Mouse (Mus musculus) gastrocnemius, adult 18-20 months (tissue): ENCODE data around the gene Actl7a. TPM values are rescaled to one million over a fixed set of nuclear protein-coding genes. Genes with fewer than 3 reads are reported as not detected.

ENCODE experiments used
- DNase-seq: peaks from one replicate; pipeline ENCODE4 v3.0.0; 2021; ENCODE audit warnings: low spot score
- long read RNA-seq, 2 experiments: library from polyadenylated mRNA; stranded (forward); transcript quantifications; one replicate each; pipeline ENCODE4 v2.0.0; 2021
- total RNA-seq, 2 experiments: library from RNA; stranded (reverse); gene quantifications; 2 replicates each; pipeline ENCODE4 v1.2.3; 2021

The Actl7a gene
- total RNA-seq = not detected
- long read RNA-seq, experiment 1 = 0 reads
- long read RNA-seq, experiment 2 = 0 reads

DNA sequence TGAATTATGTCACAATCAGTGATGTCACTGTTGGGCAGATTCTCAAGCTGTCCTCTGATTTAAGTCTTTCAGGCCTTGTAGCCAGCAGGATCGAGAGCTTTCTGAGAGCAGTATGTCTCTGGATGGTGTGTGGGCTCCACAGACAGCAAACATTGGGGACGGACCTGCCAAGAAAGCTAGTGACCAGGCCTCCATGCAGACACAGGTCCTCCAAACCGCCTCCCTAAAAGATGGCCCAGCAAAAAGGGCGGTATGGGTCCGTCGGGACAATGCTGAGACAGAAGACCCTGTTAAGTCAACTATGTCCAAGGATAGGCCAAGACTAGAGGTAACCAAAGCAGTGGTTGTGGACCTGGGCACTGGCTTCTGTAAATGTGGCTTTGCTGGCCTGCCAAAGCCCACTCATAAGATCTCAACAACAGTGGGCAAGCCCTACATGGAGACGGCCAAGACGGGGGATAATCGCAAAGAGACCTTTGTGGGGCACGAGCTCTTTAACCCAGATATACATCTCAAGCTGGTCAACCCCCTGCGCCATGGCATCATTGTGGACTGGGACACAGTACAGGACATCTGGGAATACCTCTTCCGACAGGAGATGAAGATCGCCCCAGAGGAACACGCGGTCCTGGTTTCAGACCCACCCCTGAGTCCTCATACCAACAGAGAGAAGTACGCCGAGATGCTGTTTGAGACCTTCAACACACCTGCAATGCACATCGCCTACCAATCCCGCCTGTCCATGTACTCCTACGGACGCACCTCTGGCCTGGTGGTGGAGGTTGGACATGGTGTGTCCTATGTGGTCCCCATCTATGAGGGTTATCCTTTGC is at the start of gene Actl7a:
Gene Actl7a, plus strand, starts transcription at position 51 of the 833 bp plus-strand sequence.
- no peak for DNase-seq

DNA sequence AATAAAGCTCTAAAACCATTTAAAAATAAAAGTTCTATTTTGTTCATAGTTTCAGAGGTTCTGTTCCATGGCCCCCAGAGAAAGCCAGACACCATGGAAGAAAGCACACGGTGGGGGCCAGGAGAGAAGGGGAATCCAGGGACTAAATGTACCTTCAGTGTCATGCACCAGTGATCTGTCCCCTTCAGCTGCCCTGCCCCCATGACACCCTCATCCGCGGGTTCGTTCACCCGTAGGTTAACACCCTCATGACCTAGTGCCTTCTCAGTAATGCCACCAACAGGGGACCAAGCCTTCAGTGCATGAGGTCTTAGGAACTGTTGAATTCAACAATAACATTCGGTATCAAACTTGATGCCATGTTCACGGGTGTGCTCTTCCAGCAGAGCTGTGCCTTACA is 46.8 kb upstream of the Actl7a start:
- no peak for DNase-seq

DNA sequence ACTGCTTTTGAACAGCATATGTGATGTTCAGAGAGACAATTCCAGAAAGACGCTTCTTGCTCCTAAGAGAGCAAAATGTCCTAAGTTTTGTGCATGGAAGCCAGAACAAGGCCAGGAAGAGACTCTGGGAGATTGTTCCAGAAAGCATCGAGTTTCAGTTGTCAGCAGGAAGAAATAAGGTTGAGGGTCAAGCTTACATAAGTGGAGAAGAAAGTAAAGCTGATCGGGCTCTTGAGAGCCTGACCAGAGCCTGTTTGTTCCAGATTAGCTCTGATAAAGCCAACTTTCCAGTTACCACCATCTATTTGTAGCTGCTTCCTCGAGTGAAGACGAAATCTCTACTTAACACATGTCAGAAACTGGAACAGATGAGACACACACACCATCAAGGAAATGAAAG is 44.5 kb upstream of the Actl7a start:
- DNase-seq = peak; percentile 20

DNA sequence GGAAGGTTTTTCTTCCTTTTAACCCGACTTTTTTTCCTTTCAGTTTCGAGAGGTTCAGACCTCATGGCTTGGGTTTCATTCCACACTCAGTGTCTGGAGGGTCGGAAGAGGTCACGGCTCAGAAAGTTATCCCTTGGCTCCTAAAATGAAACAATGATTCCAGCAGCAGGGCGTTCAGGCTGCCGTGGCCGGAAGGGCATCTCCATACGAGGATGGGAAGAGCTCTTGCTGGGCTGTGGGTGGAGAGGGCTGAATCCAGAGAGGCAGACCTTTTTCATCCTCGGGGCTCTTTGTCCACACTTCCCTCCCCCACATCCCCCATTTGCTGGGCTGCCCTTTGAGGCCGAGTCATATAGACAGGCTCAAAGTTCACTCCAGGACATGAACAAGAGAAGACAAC is 41.0 kb upstream of the Actl7a start:
- DNase-seq = peak; percentile 23

DNA sequence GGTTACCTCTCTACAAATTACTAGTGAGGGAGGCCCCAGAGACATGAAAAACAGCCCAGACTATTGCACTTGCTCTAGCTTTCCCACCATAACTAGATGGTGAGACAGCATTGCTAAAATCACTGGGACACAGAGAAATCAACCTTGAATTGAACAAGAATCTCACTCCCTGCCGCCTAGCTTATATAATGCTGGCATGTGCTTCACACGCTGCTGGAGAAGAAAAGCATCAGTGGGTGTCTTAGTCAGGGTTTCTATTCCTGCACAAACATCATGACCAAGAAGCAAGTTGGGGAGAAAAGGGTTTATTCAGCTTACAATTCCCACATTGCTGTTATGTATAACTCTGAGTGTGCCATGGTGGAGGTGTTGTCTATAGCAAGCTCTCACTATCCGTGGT is 30.1 kb upstream of the Actl7a start:
- DNase-seq = no peak

DNA sequence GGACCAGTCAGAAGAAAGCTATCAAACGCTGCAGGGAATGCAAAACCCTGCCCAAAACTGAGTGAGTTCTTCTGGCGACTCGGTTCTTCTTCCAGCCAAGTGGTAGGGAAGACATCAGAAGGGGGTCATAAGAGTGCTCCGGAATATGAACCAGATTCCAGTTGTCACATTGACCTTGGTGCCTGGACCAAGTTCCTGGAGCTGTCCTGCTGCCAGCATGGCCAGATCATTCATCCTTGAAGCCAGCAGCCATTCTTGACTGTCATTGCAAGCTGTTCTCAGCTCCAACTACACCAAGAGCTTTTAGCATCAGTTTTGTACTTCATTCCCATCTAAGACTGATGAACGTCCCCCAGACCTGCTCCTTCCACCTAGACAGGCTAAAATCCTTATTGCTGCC is 26.4 kb upstream of the Actl7a start:
- DNase-seq = no peak

DNA sequence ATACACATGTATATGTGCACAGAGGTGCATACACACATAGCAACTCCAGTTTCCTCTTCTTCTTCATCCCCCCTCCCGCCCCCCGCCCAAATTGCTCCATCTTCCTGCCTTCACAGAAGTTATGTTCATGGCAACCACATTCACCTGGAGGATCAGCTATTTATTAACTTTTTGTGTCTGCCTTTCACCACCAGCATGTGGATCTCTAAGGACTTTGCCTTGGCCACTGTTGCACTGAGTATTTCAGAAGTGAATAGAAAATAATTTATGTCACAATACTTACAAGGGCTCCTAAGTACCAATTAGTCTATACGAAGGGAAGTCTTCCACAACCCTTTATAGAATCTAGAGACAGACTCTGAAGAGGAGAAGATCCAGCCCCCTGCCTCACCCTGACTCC is 25.3 kb upstream of the Actl7a start:
- no peak for DNase-seq

DNA sequence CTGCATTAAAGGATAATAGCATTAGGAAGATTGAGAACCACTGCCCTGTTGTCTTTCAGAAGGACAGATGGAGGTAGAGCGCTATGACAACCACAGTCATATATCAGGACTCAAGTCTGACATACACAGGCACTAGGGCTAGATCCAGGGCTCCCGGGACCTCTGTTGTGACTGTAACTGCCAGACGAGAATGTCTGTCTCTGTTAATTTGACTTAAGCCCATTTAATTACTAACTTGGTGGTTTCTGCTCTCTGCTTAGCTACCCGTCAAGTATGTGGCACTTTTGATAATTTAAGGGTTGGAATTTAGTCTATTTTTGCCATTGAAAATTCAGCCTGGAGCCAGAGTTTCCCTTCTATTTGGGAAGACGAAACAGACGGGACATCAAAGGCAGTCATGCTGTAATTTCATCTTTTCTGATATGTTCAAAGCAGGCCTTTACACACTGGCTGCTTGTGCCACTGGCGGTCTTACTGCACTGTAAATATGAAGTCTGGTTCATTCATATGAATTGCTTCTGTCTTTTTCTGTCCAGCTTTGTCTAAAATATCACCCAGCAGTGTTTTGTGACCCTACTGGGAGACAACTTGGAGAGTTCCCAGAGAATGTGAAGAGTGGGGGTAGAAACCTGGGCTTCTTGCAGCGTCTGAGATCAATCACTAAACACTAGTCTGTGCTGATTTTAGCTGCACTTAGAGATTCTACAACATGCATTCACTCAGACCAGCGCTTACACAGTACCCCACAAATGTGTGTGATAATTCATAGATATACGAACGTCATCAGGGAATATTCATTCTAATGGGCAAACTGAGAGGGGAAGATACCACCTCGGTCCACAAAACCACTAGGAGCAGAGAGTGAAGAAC is 24.4 kb upstream of the Actl7a start:
- no peak for DNase-seq

DNA sequence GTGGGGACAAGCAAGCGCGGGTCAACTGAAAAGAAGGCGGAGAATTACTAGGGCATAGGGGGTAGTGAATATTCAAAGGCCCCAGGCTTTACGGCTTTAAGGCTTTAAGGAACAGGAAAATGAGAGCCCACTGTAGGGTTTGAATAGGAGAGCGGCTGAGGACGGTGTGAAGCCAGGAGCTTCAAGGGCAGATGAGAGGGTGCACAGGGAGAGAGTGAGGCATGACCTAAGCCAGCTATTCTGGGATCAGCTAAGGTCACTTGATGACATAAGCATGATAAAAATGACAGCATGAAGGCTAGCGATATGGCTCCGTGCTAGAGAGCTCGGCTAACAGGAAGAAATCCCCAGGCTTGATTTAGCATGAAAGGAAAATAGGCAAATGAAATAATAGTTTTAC is 23.8 kb upstream of the Actl7a start:
- DNase-seq = no peak

DNA sequence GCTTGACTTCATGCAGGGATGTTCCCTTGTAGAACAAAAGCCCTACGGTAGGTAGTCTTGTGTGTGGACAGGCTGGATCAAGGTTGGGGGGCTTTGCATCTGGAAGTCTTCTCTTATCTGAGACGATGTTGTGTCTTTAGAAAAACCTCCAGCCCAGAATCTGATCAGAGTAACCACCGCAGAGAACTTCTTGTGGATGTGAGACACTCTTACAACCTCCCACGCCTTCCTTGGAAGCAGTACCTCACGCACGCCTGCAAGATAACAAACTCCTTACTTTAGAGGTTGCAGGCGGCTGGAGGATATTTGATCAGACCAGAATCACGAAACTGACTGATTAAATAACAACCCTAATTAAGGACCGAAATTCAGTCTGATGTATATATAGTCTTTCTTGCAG is 22.8 kb upstream of the Actl7a start:
- no peak for DNase-seq

DNA sequence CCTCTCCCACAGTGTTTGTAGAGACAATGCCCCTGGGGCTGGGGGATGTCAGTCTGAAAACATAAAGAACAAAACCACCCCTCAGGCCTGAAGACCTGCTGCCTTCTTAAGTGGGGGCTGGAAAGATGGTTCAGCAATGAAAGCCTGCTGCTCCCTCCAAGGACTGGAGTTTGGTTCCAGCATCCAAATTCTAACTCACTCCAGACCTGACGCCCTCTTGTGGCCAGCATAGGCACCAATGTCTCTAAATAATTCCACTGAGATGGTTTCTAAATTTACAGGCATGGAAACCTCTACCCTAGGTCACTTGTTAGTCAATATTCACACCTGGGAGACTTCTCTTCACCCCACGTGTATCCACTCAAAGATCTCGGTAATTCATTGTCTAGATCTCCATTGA is 21.7 kb upstream of the Actl7a start:
- DNase-seq = peak; percentile 37

DNA sequence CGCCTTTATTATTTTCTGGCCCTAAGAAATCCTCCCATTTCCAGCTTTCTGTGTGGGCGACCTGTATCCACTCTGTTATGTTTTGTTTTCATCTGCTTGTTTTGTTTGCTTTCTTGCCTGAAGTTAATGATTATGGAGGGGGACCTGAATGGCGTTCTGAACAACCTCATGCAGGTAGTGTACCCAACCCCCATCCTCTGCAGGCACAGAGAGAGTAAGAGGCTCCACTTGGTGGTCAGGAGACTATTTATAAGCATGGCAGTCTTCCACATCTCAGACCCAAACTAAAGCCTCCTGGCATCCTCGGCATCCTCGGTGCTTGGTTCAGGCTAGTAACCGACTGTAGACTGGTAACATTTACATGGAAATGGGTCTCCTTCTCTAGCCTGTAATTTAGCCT is 20.9 kb upstream of the Actl7a start:
- DNase-seq = no peak

DNA sequence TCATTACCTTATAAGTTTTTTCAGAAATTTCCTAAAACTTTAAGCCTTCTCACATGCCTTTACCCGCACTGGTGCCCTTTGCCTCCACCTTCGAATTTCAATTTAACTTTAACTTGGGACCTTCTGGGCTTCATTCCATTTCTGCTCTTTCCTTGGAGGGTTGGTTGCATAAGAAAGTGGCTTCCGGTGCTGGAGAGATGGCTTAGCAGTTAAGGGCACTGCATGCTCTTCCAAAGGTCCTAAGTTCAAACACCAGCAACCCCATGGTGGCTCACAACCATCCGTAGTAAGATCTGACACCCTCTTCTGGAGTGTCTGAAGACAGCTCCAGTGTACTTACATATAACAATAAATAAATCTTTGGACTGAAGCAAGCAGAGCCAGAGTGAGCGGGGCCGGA is 20.0 kb upstream of the Actl7a start:
- no peak for DNase-seq

DNA sequence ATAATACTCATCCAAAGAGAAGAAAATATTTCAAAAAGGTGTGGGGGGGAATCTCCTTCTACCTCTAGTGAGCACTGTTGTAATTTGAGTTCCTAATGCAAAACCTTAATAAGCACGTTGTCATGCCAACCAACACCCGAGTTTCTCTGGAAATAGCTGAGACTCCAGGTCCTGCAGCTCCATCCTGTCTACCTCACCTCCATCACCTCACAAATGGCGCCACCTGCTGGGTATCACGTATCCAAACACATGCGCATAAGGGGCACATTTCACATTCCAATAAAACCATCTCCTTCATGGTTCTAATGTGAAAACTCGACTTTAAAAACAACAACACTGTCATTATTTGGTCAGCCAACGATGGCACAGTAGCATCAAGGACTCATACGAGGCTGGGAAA is 17.4 kb upstream of the Actl7a start:
- DNase-seq = no peak

DNA sequence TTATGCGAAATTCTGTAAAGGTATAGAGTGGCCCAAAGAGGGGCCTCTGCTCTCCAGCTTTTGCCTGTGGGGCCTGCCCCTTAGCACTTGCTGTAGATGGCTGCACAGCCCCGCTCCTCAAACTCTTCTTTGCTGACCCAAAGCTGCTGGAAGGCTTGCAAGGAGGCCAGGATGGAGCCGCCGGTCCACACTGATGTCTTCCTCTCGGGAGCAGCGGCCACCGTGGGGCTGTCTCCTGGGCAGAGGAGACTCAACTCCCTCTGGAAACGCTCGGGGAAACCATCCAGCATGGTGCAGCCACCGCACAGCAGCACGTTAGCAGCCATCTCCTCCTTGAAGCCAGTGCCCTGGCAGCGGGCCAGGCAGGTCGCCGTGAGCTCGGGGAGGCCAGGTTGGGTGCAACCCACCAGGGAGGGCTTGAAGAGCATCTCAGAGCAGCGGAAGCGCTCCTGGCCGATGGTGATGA is 3.2 kb upstream of the Actl7a start, which contains the start of gene Gm26657:
Gene Gm26657, plus strand, starts transcription at position 51 of the 466 bp plus-strand sequence.
- DNase-seq = no peak

DNA sequence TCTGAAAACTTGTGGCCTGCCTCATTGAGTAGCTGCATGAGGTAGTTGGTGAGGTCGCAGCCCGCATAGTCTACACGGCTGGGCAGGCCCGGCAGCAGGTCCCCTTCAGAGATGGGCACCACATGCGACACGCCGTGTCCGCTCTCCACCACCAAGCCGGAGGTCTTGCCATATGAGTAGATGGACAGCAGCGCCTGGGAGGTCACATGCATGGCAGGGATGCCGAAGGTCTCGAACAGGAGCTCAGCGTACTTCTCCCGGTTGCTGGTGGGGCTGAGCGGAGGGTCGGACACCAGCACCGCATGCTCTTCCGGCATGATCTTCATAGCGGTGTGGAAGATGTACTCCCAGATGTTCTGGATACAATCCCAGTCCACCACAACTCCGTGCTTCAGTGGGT is 2.6 kb upstream of the Actl7a start:
- no peak for DNase-seq

DNA sequence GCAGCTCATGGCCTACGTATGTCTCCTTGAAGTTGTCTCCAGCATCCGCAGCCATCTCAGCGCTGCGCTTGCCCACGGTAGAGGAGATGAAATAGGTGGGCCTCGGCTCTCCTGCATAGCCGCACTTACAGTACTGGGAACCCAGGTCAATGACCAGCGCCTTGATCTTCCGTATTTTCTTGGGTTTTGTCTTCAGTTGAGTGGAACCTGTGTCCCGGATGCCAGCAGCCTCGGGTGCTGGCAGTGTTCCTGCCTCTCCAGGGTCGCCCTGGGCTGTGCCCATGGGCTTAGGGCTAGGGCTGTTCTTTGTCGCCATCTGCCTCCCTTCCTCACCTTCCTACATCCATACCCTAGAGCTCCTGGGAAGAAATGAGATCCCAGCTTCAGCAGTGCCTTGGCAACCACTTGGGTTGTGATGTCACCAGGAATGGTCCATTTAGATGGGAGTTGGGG is 2.1 kb upstream of the Actl7a start, which contains the start of gene Actl7b:
Gene Actl7b, minus strand, starts transcription at position 403 of the 453 bp plus-strand sequence.
- no peak for DNase-seq

DNA sequence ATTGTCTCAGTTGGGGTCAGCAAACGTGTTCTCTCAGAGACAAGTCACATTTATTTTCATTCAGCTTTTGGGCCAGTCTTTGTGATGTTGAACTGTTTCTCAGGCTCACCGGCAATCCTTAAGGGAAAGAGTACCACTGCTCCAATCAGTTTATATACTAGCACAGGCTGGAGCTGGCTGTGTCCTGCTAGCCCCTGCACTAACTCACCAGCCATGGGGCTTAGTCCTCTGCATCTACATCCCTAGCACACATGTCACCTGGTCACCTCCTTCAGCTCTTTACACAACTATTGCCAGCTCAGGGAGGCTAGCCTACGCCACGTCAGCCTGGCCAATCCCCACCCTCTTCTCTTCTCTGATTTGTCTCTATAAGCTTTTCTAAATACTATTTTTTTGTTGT is 515 bp upstream of the Actl7a start:
- no peak for DNase-seq

DNA sequence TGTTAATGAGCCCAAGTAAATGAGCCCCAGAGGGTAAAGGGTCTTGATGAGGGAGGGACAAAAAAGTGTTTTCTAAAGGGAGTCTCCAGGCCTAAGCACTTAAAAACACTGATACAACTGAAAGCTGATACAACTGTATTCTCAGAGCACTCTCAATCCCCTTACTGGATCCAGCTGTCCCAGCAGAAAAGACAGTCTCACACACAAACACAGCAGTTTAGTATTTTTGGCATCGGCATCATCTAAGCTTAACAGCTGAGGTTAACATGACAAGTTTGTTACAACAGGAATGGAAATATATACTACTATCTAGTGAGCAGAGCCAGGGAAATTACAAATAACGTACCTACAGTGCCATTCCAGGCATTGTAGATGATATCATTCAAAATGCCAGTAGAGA is 3.1 kb downstream of the Actl7a start:
- no peak for DNase-seq

DNA sequence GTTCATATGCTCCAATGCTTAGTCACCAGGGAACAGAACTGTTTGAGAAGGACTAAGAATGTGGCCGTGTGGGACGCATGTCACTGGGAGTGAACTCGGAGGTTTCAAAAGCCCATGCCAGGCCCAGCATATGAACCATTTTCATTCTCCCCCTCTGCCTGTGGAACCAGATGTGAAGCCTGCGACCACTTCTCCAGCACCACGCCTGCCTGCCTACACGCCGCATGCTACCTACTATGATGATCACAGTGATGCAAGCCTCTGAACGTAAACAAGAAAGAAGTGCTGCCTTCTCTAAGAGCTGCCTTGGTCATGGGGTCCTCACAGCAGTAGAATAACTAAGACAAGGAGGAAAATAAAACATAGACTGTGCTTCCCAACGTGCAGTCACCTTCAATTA is 4.2 kb downstream of the Actl7a start:
- no peak for DNase-seq

DNA sequence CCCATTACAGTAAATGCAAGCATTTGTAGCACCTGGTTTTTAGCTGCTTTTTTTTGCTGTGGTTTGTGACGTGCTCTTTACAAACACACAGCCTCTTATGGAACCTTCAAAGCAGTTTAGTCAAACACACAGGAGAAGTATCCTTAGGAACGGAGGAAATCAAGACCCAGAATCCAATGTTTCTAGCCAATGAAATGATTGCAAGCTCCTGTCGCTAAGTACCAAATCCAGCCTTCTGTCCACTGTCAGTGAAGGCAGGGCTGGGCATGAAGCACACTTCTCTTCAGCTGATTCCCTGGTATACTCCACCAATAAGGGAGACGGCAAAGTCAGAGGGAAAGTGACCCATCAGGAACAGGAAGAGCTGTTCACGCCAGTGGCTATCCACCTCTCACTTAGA is 12.8 kb downstream of the Actl7a start:
- DNase-seq = no peak

DNA sequence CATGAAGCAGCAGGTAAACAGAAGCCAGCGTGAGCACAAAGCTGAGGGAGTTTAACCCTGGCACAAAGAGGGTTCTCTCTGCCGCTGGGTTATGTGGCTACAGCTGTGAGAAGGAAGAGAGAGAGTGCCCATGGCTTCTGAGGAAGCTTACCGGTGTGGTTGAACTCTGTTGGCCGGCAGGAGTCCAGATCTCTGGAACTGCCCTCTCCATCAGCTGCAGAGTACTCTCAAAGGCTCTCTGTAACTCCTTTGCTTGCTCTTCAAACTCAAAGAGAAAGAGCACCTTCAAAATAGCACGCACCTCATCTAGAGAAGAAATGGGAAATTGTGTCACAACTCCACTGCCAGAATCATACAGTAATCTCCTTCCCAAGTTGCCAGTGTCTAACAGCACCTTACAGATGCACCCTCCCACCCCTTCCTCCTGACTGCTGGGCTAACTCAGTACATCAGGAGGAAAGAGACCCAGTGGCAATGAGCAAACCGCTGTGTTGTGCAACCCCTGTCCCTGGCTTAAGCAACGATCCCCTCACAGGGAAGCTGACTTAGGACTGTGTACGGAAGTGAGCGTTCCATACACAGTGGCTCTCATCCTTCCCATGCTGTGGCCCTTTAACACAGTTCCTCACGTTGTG is 13.9 kb downstream of the Actl7a start:
- no peak for DNase-seq
